Mouse (Mus musculus): ENCODE measurements at regions not wholly inside any gene's neighbourhood (a gene's known extent, or its start where the extent isn't known, plus 50 kb on each side); places are given as distances from the start of the nearest gene placed in this dataset.

DNA sequence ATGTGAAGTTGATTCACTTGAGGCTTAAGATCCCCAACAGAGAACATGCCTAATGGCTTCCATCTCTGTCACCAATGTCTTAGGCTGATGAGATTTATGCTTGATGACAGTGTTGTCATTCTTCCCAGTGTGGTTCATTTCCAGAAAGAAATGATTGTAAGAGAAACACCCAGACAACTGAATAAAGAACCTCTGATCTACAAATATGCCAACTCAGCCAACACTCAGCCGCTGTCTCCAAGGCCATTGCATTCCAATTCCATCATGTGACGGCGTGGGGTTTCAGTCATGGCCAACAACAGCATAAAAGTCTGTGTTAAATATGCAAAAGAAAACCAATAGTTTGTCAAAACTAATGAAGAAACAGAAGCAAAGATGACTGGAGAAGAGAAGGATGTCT, 230.7 kb upstream of the Gm21798 start:
- TF ChIP-seq CTCF (IDR thresholded peaks at IDR 0.05; ENCODE audit: insufficient read depth, low read length) = no peak
- TF ChIP-seq POLR2A (IDR thresholded peaks at IDR 0.05; ENCODE audit: borderline replicate concordance, extremely low read depth, low read depth, low read length) = no peak
